Mouse (Mus musculus) lung, postnatal 0 days (tissue): ENCODE results near the gene Smc3. TPM values are rescaled to one million over a fixed set of nuclear protein-coding genes. Genes with fewer than 3 reads are reported as not detected.

Experiments
- ATAC-seq: fragments of 200-750 bp; cut with Nextera tagmentation; 2 replicates; pipeline ENCODE4 v1.8.0; 2017; ENCODE audit warnings: moderate library complexity
- DNase-seq: peaks from one replicate; pipeline ENCODE4 v3.0.0-alpha.2; 2016; ENCODE audit warnings: low spot score
- H3K27ac ChIP-seq: fragments of 300-500 bp; sonication (generic); 2 replicates; pipeline ENCODE4 v1.5.1; 2014; ENCODE audit warnings: antibody characterized with exemption, mild to moderate bottlenecking, low read length, mixed read lengths
- H3K27me3 ChIP-seq: fragments of 300-500 bp; sonication (generic); replicated peaks from 2 replicates; pipeline ENCODE4 v1.6.1; 2014; ENCODE audit warnings: low read length, mixed read lengths; ENCODE audit not compliant: insufficient read depth
- H3K36me3 ChIP-seq: fragments of 300-500 bp; sonication (generic); 2 replicates; pipeline ENCODE4 v1.6.1; 2014; ENCODE audit warnings: low read length, mixed read lengths; ENCODE audit not compliant: insufficient read depth
- H3K4me1 ChIP-seq: fragments of 300-500 bp; sonication (generic); 2 replicates; pipeline ENCODE4 v1.6.1; 2014; ENCODE audit warnings: antibody characterized with exemption, low read depth, low read length, mixed read lengths; ENCODE audit not compliant: insufficient read depth
- H3K4me2 ChIP-seq: fragments of 300-500 bp; sonication (generic); replicated peaks from 2 replicates; pipeline ENCODE4 v1.6.1; 2014; ENCODE audit warnings: low read depth, mild to moderate bottlenecking, low read length, moderate library complexity, mixed read lengths
- H3K4me3 ChIP-seq: fragments of 300-500 bp; sonication (generic); 2 replicates; pipeline ENCODE4 v1.5.1; 2014; ENCODE audit warnings: low read depth, low read length
- H3K9ac ChIP-seq: fragments of 300-500 bp; sonication (generic); replicated peaks from 2 replicates; pipeline ENCODE4 v1.6.1; 2014; ENCODE audit warnings: low read depth, mild to moderate bottlenecking
- H3K9me3 ChIP-seq: fragments of 300-500 bp; sonication (generic); 2 replicates; pipeline ENCODE4 v1.6.1; 2016; ENCODE audit warnings: low read length, mixed read lengths
- CTCF ChIP-seq: IDR thresholded peaks from 2 replicates; pipeline ENCODE4 v1.5.1; 2016; ENCODE audit warnings: antibody characterized with exemption, mild to moderate bottlenecking
- EP300 ChIP-seq: IDR thresholded peaks from 2 replicates; pipeline ENCODE4 v1.6.1; 2016; ENCODE audit warnings: antibody characterized with exemption, mild to moderate bottlenecking, control low read depth
- WGBS: fragments of 180-500 bp; shearing (Covaris S2); extraction: QIAGEN DNeasy Blood & Tissue Kit; methylation state at CpG from one replicate; pipeline ENCODE4 v1.1.7; 2014; 5-methylcytosine and 5-hydroxymethylcytosine counted together
- polyA plus RNA-seq: library from polyadenylated mRNA; unstranded; fragments of >200 nt; fragmentation: Nextera tagmentation; extraction: Ambion mirVana; gene quantifications from 2 replicates; pipeline ENCODE4 v1.2.1, GENCODE M21; 2015

Gene Smc3
- polyA plus RNA-seq, 1 experiment from 2014 or later: 32.8 TPM

DNA sequence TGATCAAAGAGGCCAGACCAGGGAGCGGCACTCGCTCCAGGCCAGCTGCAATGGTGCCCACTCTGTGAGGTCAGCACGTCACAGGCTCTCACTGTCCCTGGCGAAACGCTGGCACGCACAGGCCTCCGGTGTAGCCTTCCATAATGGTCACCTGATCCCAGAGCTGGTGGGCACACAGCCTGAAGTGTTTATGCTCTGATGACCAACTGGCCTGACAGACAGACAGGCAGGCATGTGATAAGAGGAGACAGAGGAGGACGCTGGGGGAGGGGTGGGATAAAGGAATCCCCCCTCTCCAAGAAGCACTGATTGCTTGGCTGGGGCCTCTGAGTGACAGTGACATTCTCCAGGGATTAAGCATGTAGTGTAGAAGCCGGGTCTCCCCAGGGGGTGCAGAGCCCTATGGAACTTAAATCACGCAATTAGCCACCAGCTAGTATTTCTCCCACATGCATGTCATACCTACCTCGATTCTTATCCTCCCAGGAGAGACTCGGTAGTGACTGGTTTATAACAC lies 70.5 kb downstream of the Smc3 start:
- Histone ChIP-seq H3K27ac (no peak overlapping the region), H3K4me2 (no peak overlapping the region), H3K4me3 (no peak overlapping the region), H3K36me3 (no peaks in the 10 kb centered on the region), H3K4me1 (no peaks in the 10 kb centered on the region), H3K9me3 (no peaks in the 10 kb centered on the region), H3K27me3 (peaks cover 36% of the 10 kb centered on the region), H3K9ac (no peak overlapping the region)
- WGBS: 35% methylated on average over 12 of the region's 12 CpGs
- TF ChIP-seq CTCF (no peak), EP300 (no peak)
- no peak for DNase-seq
- ATAC-seq: no peak

DNA sequence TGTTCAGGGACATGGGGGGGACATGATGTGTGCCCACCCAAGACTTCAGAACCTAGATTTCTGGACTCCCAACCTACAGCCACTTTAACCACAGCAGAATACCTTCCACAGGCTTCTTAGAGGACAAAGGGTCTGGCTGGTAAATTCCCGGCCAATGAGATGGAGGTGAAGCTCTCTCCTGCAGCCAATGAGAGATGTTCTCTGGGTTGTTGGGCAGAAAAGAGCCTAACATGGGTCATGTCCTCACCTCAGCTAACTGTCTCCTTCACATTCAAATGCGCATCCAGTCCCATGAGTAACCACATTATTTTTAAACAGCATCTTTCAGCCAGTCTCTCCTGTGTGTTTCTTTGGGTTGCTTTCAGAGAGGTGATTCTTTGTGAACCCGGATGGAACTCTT lies 71.2 kb downstream of the Smc3 start:
- Histone ChIP-seq H3K36me3 (no peaks in the 10 kb centered on the region), H3K9ac (no peak overlapping the region), H3K4me2 (no peak overlapping the region), H3K27ac (no peak overlapping the region), H3K27me3 (peaks cover 40% of the 10 kb centered on the region), H3K4me3 (no peak overlapping the region), H3K9me3 (no peaks in the 10 kb centered on the region), H3K4me1 (no peaks in the 10 kb centered on the region)
- DNase-seq: no peak
- WGBS: 66% methylated on average over 3 of the region's 3 CpGs
- TF ChIP-seq CTCF: no peak
- TF ChIP-seq EP300: no peak
- ATAC-seq: no peak

GRCm38 (mm10) chr19:53674131-53674925 lies 74.1 kb downstream of the Smc3 start:
- TF ChIP-seq CTCF (no peak), EP300 (no peak)
- Histone ChIP-seq H3K9me3 (no peaks in the 10 kb centered on the region), H3K9ac (no peak overlapping the region), H3K4me2 (no peak overlapping the region), H3K27me3 (peaks cover 66% of the 10 kb centered on the region), H3K27ac (no peak overlapping the region), H3K4me3 (no peak overlapping the region), H3K36me3 (no peaks in the 10 kb centered on the region), H3K4me1 (peaks cover 6% of the 10 kb centered on the region; the same call in 1 of the 2 replicates)
- WGBS: 38% methylated on average over 9 of the region's 9 CpGs
- DNase-seq: no peak
- no peak for ATAC-seq

DNA sequence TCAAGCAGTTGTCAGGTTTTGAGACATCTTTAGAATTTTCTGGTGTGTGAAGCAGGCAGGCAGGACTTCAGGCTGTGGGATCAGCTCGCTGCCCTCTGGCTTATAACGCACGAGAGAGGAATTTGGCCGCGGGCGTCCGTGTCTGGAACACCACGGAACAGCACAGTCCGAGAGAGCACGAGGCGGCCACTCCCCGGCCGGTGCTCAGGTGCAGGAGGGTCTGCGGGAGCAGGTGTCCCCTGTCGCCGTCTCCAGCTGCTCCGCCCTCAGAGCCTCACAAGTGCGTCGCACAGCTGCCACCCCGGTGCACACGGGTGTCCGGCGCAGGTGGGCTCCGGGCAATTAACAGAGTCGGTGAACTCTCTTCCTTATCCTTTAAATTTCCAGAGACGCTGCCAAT lies 76.0 kb downstream of the Smc3 start:
- no peaks in the 10 kb centered on the region for H3K9me3 ChIP-seq
- TF ChIP-seq EP300 (no peak), CTCF (no peak)
- under 1% methylated on average over 26 of the region's 26 CpGs for WGBS
- DNase-seq: no peak
- peak overlapping the region; percentile 47 for H3K4me3 ChIP-seq
- H3K4me1 ChIP-seq: peaks cover 6% of the 10 kb centered on the region; the same call in 1 of the 2 replicates
- no peak overlapping the region for H3K9ac ChIP-seq
- H3K27ac ChIP-seq: no peak overlapping the region
- H3K4me2 ChIP-seq: peak overlapping the region; percentile 91
- H3K36me3 ChIP-seq: no peaks in the 10 kb centered on the region
- 0 out of 2 replicates have a peak, but pooled peaks have one; percentile 19 for ATAC-seq
- H3K27me3 ChIP-seq: peaks cover 65% of the 10 kb centered on the region

DNA sequence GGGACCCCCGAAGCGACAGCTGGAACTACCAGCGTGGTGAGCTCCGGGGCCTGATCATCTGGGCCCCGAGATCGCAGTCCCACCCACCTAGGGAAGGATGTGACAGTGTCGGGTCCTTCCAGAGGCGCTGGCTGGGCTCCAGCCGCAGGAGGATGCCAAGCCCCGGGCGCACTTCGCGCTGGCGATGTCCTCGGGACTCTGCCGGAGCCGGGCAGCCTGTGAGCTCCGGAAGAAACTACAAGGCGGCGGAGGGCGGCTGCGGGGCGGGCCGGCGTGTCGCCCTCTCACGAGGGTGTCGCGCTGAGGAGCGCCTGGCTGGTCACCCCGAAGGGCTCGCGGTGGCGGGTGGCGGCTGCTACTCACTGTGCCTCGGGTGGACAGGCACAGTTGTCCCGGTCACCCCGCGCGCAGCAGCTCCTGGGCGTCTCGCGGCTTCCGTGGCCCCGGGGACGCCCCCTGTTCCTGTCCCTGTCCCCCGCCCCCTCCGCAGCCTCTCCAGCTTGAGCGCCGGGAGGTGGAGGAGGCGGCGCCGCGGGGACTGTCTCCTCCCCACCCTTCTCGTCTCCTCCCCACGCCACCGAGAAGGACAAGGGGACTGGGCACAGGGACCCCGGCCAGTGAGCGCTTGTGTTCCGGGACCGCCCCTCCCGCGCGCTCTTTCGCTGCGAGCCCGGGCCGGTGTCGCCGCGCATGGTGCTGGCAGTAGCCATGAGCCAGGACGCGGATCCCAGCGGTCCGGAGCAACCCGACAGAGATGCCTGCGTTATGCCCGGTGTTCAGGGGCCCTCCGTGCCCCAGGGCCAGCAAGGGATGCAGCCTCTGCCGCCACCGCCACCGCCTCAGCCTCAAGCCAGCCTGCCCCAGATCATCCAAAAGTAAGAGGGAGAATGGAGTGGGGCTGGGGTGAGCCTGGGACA lies 76.8 kb downstream of the Smc3 start, which contains the start of gene Rbm20:
Rbm20 (plus strand) TSS at position 589 of the 917 bp plus-strand sequence.
- DNase-seq (peak; percentile 29), ATAC-seq (peak; percentile 79)
- Histone ChIP-seq H3K36me3 (no peaks in the 10 kb centered on the region), H3K9me3 (no peaks in the 10 kb centered on the region), H3K27me3 (peaks cover 70% of the 10 kb centered on the region), H3K27ac (no peak within 1 kb of the TSS), H3K4me2 (peak within 1 kb of the TSS; percentile 91), H3K9ac (no peak within 1 kb of the TSS), H3K4me3 (peak within 1 kb of the TSS; percentile 47), H3K4me1 (peaks cover 6% of the 10 kb centered on the region; the same call in 1 of the 2 replicates)
- no peak for TF ChIP-seq EP300
- TF ChIP-seq CTCF: no peak
- under 1% methylated on average over 56 of the region's 82 CpGs for WGBS

GRCm38 (mm10) chr19:53679194-53679593 lies 79.0 kb downstream of the Smc3 start:
- 90% methylated on average over 9 of the region's 9 CpGs for WGBS
- H3K4me1 ChIP-seq: peaks cover 6% of the 10 kb centered on the region; the same call in 1 of the 2 replicates
- H3K9ac ChIP-seq: no peak overlapping the region
- H3K27me3 ChIP-seq: peaks cover 75% of the 10 kb centered on the region
- H3K4me2 ChIP-seq: no peak overlapping the region
- DNase-seq (no peak), ATAC-seq (no peak)
- no peak overlapping the region for H3K27ac ChIP-seq
- H3K4me3 ChIP-seq: no peak overlapping the region
- H3K36me3 ChIP-seq: no peaks in the 10 kb centered on the region
- TF ChIP-seq EP300 (no peak), CTCF (no peak)
- H3K9me3 ChIP-seq: no peaks in the 10 kb centered on the region
